Comparison of ENCODE assay signal across 8 mouse cellular contexts in genomic region chr11:103721468-103722039, GRCm38 (mm10). TPM values are rescaled to one million over a fixed set of nuclear protein-coding genes. Genes with fewer than 3 reads are reported as not detected.
DNase-seq lines count a peak whose midpoint lies in the region; ATAC-seq and TF ChIP-seq lines count a peak whose summit lies in the region.

No protein-coding gene starts in this region.

- ATAC-seq in limb, embryonic 11.5 days (ENCODE audit: insufficient number of reproducible peaks, low FRiP score, low TSS enrichment, low read depth), result no peak

- DNase-seq in testis, postnatal 14 days (ENCODE audit: low spot score), result no peak
- DNase-seq in cerebellum, postnatal 10 days, result peak; percentile 78 to 87
- peak; percentile 16 to 22 for DNase-seq in heart, postnatal 14 days
- DNase-seq in limb, embryonic 11.5 days (ENCODE audit: low spot score), result peak; percentile 62
- DNase-seq in naive thymus-derived CD4-positive, alpha-beta T cell, adult 2 months (ENCODE audit: low read depth), result peak; percentile 29
- DNase-seq in urinary bladder, postnatal 10 days (ENCODE audit: low spot score), result no peak
- DNase-seq in natural killer cell, adult 2 months (ENCODE audit: low spot score in 2 of 2), result no peak

- H3K27ac ChIP-seq in testis, adult 2 months (ENCODE audit: control insufficient read depth, insufficient read depth, low read depth, low read length), result no peak overlapping the region
- H3K27ac ChIP-seq in limb, embryonic 11.5 days (replicated peaks; ENCODE audit: low read depth, low read length), result no peak overlapping the region

- intact Hi-C loops in heart, postnatal 14 days (cut with DNase I), result no loop called here

- H3K27me3 ChIP-seq in testis, adult 2 months (ENCODE audit: control insufficient read depth, insufficient read depth, low read length), result no peaks in the 10 kb centered on the region
- no peaks in the 10 kb centered on the region for H3K27me3 ChIP-seq in limb, embryonic 11.5 days (ENCODE audit: control insufficient read depth, insufficient read depth, low read length)

- H3K4me3 ChIP-seq in testis, adult 2 months (ENCODE audit: control insufficient read depth, low read depth, low read length), result no peak overlapping the region; the same call in 1 of the 2 replicates
- H3K4me3 ChIP-seq in limb, embryonic 11.5 days (ENCODE audit: low read depth, low read length), result no peak overlapping the region

- TF ChIP-seq POLR2A in testis, adult 2 months (IDR thresholded peaks at IDR 0.05; ENCODE audit: control insufficient read depth, low read depth, low read length), result no peak

- no peak overlapping the region; the same call in 1 of the 2 replicates for H3K4me2 ChIP-seq in limb, embryonic 11.5 days (ENCODE audit: low read depth, severe bottlenecking)

- H3K4me1 ChIP-seq in testis, adult 2 months (ENCODE audit: control insufficient read depth, insufficient read depth, low read length), result no peaks in the 10 kb centered on the region; the same call in 1 of the 2 replicates
- H3K4me1 ChIP-seq in limb, embryonic 11.5 days (ENCODE audit: control insufficient read depth, insufficient read depth, low read length), result peaks cover 3% of the 10 kb centered on the region; the same call in 1 of the 2 replicates

- no peaks in the 10 kb centered on the region for H3K36me3 ChIP-seq in testis, adult 2 months (ENCODE audit: control insufficient read depth, insufficient read depth, low read length)
- H3K36me3 ChIP-seq in limb, embryonic 11.5 days (ENCODE audit: control insufficient read depth, insufficient read depth, low read length), result no peaks in the 10 kb centered on the region

- 35% methylated on average over 15 of the region's 15 CpGs for WGBS in limb, embryonic 11.5 days

- no peaks in the 10 kb centered on the region for H3K9me3 ChIP-seq in limb, embryonic 11.5 days (ENCODE audit: control insufficient read depth, low read length)

- peak; percentile 41; the same call in 1 of the 2 replicates for TF ChIP-seq CTCF in testis, adult 2 months (IDR thresholded peaks at IDR 0.05; ENCODE audit: control insufficient read depth, insufficient read depth, insufficient replicate concordance, low read depth, low read length)

- H3K9ac ChIP-seq in limb, embryonic 11.5 days (ENCODE audit: low read length), result no peak overlapping the region

RNA-seq across cellular contexts. Expression of gene Gosr2, which starts 23.9 kb away (rescaled TPM):
- polyA plus RNA-seq in testis, adult 2 months (2012; rRNA removed), result 150 and 154 TPM in 2 replicates
- total RNA-seq in heart, postnatal 14 days (2021), result 10 to 100 TPM; 41.2 to 43.1 TPM
- polyA plus RNA-seq in limb, embryonic 11.5 days (2014; fragmentation: Nextera tagmentation; extraction: Ambion mirVana), result 83.2 and 86.7 TPM in 2 replicates

RNA-seq across cellular contexts. Expression of gene Wnt9b, which starts 28.1 kb away (rescaled TPM):
- 0.15 and 0.30 TPM in 2 replicates for polyA plus RNA-seq in testis, adult 2 months (2012; rRNA removed)
- under 1 TPM; 0.80 to 0.84 TPM for total RNA-seq in heart, postnatal 14 days (2021)
- polyA plus RNA-seq in limb, embryonic 11.5 days (2014; fragmentation: Nextera tagmentation; extraction: Ambion mirVana), result 0.73 and 1.0 TPM in 2 replicates

RNA-seq across cellular contexts. Expression of gene Wnt3, which starts 52.4 kb away (rescaled TPM):
- polyA plus RNA-seq in testis, adult 2 months (2012; rRNA removed), result 24.1 and 28.9 TPM in 2 replicates
- not detected for total RNA-seq in heart, postnatal 14 days (2021)
- 5.1 and 6.1 TPM in 2 replicates for polyA plus RNA-seq in limb, embryonic 11.5 days (2014; fragmentation: Nextera tagmentation; extraction: Ambion mirVana)

Comparison
In these comparisons a context has a peak if more than half of its experiments do, and no peak if none do; other contexts are left out.
1. DNase-seq: peak in cerebellum, postnatal 10 days (2 of 2), heart, postnatal 14 days (2 of 2), limb, embryonic 11.5 days (single experiment) and naive thymus-derived CD4-positive, alpha-beta T cell, adult 2 months (single experiment); none in testis, postnatal 14 days (single experiment), urinary bladder, postnatal 10 days (single experiment) and natural killer cell, adult 2 months (0 of 2).